Mouse (Mus musculus) granulocyte monocyte progenitor cell, adult 5-6 weeks (primary cell): ENCODE results near the gene Fam71b. TPM values are rescaled to one million over a fixed set of nuclear protein-coding genes. Genes with fewer than 3 reads are reported as not detected.

Source experiments
- ATAC-seq: replicated peaks from 2 replicates; pipeline ENCODE4 v1.8.0; 2016; ENCODE audit warnings: mild to moderate bottlenecking, moderate TSS enrichment, inconsistent platforms; ENCODE audit not compliant: poor library complexity, severe bottlenecking
- total RNA-seq, 2 experiments: library from RNA; stranded (forward) in 1 of 2; stranded (reverse) in 1 of 2; fragments of 200-712, 200-1000 nt in 1 of 2; fragments of >200 nt in 1 of 2; fragmentation: Nextera tagmentation in 1 of 2; gene quantifications; 2 replicates each; pipeline ENCODE4 v1.2.3; 2014 to 2017

Gene Fam71b
- 1.6 TPM in 1 of 2 replicates, not detected in the other for total RNA-seq (2014; fragmentation: Nextera tagmentation)
- total RNA-seq (2017): not detected in 2 replicates

- ATAC-seq: peak; percentile 80
These were observed at the start of gene Fam71b for GRCm38 (mm10) chr11:46396167-46396859. TSS of gene Fam71b (plus strand) at chr11:46396559.

- ATAC-seq: no peak
These were observed 48.6 kb upstream of the Fam71b start for GRCm38 (mm10) chr11:46347756-46348155.

DNA sequence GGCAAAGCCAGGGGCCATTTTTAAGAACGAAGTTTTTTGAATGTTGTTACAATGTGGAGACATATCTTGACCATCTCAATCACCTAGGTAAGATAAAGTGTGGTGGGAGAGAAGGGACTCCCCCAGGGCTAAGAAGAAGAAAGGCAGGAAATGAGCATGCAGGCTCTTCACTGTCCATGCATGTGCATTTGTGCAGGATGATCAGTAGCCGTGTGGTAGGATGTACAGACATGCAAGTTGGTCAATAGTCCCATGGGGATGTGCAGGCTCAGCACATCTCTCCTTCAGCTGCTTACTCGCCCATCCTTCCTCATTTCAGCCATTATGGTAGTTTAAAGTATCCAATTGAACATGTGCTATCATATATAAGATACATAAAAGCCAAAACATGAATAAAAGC, 47.9 kb upstream of the Fam71b start:
- ATAC-seq: no peak

GRCm38 (mm10) chr11:46349681-46350410, 46.5 kb upstream of the Fam71b start:
- ATAC-seq: no peak

DNA sequence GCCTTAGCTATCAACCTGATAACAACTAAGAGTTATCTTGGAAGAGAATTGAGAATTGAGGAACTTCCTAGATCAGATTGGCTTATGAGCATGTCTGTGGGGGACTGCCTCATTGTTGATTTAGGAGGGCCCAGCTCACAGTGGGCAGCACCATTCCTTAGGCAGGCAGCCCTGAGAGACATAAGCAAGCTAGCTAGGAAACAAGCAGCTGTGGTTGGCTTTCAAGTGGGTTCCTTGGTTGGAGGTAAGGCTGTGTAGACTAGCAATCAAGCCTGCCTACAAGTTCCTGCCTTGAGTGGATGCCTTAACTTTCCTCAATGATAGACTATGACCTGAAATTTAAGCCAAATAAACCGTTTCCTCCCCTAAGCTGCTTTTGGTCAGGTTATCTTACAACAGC, 38.0 kb upstream of the Fam71b start:
- ATAC-seq: 0 out of 2 replicates have a peak, but pooled peaks have one; percentile 21

- ATAC-seq: no peak
These were observed 35.2 kb upstream of the Fam71b start for GRCm38 (mm10) chr11:46360991-46361665.

DNA sequence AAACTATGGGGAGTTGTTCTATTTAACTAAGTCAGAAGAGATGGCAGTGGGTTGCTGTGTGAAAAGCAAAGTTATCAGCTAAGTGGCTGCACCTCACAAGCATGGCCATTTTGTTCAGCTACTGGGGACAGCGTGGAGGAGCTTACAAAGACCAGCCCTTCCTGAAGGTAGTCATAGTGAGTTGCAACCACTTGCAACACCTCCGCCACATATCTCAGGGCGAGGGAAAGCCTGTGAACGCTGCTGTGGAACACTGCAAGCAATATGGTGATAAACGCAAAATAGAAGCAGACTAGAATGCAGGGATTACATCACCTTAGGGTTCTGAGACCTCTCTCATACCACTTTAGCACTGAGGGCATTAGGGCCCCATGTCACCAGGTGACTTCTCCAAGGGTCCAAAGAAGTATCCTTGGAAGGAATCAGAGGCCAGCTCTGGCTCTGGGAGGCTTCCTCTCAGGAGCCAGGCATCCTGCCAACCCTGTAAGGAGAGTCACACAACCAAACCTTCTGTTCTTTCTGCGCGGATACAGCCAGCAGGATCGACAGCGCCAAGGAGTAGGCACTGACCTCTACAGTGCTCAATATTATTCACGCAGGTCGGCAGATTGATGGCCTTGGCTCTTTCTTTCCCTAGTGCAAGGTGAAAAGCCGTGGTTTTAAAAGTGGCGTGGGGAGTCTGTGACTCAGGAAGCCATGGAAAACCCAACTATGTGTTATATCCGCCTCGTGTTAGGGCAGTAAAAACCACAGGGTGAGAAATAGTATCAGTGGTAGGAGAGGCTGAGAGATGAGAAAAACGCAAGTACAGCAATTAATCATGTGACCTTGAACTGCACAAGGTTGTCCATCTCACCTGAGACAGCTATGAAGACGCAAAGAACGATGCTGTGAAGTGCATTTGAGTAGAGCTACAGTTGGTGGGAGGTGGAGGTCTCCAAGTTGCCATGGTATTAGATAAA, 34.0 kb upstream of the Fam71b start:
- ATAC-seq: peak; percentile 61

- ATAC-seq: no peak
These were observed 32.5 kb upstream of the Fam71b start for GRCm38 (mm10) chr11:46363864-46364263.

GRCm38 (mm10) chr11:46365744-46366143, 30.6 kb upstream of the Fam71b start:
- ATAC-seq: no peak

- ATAC-seq: peak; percentile 61
These were observed 30.0 kb upstream of the Fam71b start for GRCm38 (mm10) chr11:46366357-46366756.

DNA sequence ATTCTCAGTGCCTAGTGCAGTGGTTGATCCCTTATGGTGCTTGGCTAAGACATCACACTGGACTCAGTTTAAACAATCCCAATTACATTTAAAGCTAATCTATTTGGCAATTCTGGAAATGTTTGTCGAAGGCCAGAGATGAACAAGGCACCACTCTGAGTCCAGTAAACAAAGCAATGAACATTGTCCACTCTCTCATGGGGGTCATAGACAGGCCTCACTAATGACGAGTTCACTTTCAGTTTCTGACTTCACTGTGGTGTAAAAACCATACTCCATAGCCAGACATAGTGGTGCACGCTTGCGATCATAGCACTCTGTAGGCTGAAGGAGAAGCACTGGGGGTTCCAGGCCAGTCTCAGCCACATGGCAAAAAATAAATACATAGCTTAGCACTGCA, 25.9 kb upstream of the Fam71b start:
- ATAC-seq: no peak

DNA sequence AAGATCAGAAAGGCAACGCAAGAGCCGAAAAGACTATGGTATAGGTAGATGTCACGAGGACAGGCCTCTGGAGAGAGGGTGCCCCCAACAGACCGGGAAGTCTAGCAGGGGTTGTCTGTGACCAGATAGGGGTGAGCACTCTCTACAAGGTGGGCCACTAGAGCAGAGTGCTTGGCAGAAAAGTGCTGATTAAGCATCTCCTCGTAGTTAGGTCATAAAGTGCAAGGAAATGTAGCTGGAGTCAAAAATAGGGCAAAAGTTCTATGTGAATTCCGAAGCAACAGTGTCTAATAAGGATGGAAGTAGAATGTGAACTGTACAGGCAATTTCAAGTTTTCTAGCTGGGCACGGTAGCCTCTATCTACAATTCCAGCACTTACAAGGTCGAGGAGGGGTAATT, 25.1 kb upstream of the Fam71b start:
- ATAC-seq: no peak

- ATAC-seq: no peak
These were observed 23.9 kb upstream of the Fam71b start for GRCm38 (mm10) chr11:46372331-46372953.

- peak; percentile 79 for ATAC-seq
These were observed 23.0 kb upstream of the Fam71b start for GRCm38 (mm10) chr11:46373071-46374030.

DNA sequence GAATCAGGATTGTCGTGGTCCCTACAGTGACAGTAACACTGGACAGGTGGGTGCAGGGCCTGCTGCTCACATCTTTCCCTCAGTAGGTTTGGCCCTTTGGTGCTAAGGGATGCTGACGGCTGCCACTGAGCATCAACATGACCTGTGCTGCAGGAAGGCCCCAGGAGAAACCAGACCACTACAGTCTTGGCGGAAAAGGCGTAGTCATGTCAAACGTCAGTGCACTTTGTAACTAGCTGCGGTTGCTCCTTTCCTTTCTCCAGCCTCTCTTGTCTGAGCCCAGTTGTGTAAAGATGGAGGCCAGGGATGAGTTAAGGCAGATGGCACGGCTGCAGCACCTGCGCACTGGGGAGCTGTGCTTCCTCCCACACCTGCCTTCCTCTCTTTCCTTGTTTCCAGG, 21.3 kb upstream of the Fam71b start:
- ATAC-seq: no peak

GRCm38 (mm10) chr11:46377316-46377715, 19.0 kb upstream of the Fam71b start:
- no peak for ATAC-seq

DNA sequence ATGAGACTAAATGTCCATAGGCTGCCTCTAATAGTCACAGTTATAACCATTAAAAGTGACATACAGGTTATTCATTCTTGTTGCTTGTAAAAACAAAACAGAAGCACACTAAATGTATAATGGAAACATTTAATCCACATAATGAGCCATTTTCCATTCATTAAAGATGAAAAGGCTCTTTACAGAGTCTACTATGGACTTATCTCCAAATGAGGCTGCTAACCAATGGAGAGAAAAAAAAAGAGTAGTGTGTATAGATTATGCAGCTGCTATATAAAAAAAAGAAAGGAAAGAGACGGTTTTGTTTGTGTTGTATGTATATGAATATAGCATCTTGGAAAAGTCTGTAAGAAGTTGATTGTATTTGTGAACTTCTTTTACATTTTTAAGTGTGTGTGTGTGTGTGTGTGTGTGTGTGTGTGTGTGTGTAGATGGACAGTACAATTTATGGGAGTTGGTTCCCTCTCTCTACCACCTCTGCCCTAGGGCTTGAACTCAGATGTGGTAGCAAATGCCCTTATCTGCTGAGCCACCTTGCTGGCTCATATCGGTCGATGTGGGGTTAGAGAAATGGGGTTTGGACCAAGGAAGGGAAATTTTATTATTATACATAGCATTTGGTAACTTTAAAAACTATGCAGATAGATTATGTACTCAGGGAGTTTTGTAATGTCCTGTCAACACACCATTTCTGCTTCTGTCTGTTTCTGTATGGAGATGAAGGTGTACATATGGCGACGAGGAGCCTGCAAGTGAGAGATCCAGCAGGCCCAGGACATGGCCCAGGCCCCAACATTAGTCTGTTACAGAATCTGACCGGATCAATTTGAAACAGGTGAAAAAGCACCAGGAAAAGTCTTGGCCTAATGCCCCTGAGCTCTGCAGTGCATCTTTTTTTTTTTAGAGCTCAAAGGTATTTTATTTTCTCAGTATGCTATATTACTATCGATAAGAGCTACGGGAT, 18.3 kb upstream of the Fam71b start:
- ATAC-seq: no peak
